Mouse (Mus musculus) stomach, embryonic 14.5 days (tissue): ENCODE results near the gene Gna13. TPM values are rescaled to one million over a fixed set of nuclear protein-coding genes. Genes with fewer than 3 reads are reported as not detected.
"Not testable (repeated sequence)": the region's sequence is repeated elsewhere in the genome, so short reads cannot be mapped to it uniquely, and the experiment has no call there.

ENCODE experiments used
- ATAC-seq: fragments of 200-750 bp; cut with Nextera tagmentation; 2 replicates; pipeline ENCODE4 v1.8.0; 2017; ENCODE audit warnings: low read depth, moderate TSS enrichment; ENCODE audit not compliant: insufficient number of reproducible peaks, insufficient read depth, low FRiP score
- H3K27ac ChIP-seq: fragments of 300-500 bp; sonication (generic); 2 replicates; pipeline ENCODE4 v1.5.1; 2014; ENCODE audit warnings: mild to moderate bottlenecking, low read length, moderate library complexity, mixed read lengths
- H3K27me3 ChIP-seq: fragments of 300-500 bp; sonication (generic); 2 replicates; pipeline ENCODE4 v1.6.1; 2014; ENCODE audit warnings: low read length, control low read depth, mixed read lengths; ENCODE audit not compliant: control insufficient read depth, insufficient read depth
- H3K36me3 ChIP-seq: fragments of 300-500 bp; sonication (generic); 2 replicates; pipeline ENCODE4 v1.6.1; 2014; ENCODE audit warnings: mild to moderate bottlenecking, control low read depth, low read length, moderate library complexity, mixed read lengths; ENCODE audit not compliant: control insufficient read depth, insufficient read depth
- H3K4me1 ChIP-seq: fragments of 300-500 bp; sonication (generic); 2 replicates; pipeline ENCODE4 v1.6.1; 2014; ENCODE audit warnings: low read length, control low read depth, mixed read lengths; ENCODE audit not compliant: control insufficient read depth, insufficient read depth
- H3K4me2 ChIP-seq: fragments of 300-500 bp; sonication (generic); replicated peaks from 2 replicates; pipeline ENCODE4 v1.6.1; 2014; ENCODE audit warnings: low read depth, low read length, control low read depth
- H3K4me3 ChIP-seq: fragments of 300-500 bp; sonication (generic); 2 replicates; pipeline ENCODE4 v1.5.1; 2014; ENCODE audit warnings: low read depth, low read length, control low read depth
- H3K9ac ChIP-seq: fragments of 300-500 bp; sonication (generic); replicated peaks from 2 replicates; pipeline ENCODE4 v1.6.1; 2014; ENCODE audit warnings: low read depth, mild to moderate bottlenecking, control low read depth, low read length, moderate library complexity, mixed read lengths
- H3K9me3 ChIP-seq: fragments of 300-500 bp; sonication (generic); 2 replicates; pipeline ENCODE4 v1.6.1; 2016; ENCODE audit warnings: low read depth, low read length, control low read depth; ENCODE audit not compliant: control insufficient read depth
- WGBS: fragments of 180-500 bp; shearing (Covaris S2); extraction: QIAGEN DNeasy Blood & Tissue Kit; methylation state at CpG from one replicate; pipeline ENCODE4 v1.1.7; 2014; 5-methylcytosine and 5-hydroxymethylcytosine counted together
- polyA plus RNA-seq: library from polyadenylated mRNA; unstranded; fragments of >200 nt; fragmentation: Nextera tagmentation; extraction: Ambion mirVana; gene quantifications from 2 replicates; pipeline ENCODE4 v1.2.1, GENCODE M21; 2014

Gene Gna13
- polyA plus RNA-seq, 1 experiment from 2014 or later = 34.0 TPM

GRCm38 (mm10) chr11:109342666-109343065, 20.0 kb upstream of the Gna13 start:
- WGBS = 96% methylated on average over 3 of the region's 4 CpGs
- H3K27me3 ChIP-seq, ATAC-seq: not testable (repeated sequence)

GRCm38 (mm10) chr11:109343558-109343957, 19.1 kb upstream of the Gna13 start:
- Histone ChIP-seq H3K36me3 (no peaks in the 10 kb centered on the region), H3K4me2 (no peak overlapping the region), H3K4me1 (peaks cover 23% of the 10 kb centered on the region), H3K9ac (no peak overlapping the region), H3K4me3 (no peak overlapping the region), H3K27ac (peak overlapping the region; percentile 11; the same call in 1 of the 2 replicates), H3K9me3 (no peaks in the 10 kb centered on the region), H3K27me3 (no peaks in the 10 kb centered on the region)
- WGBS = 45% methylated on average over 7 of the region's 7 CpGs
- ATAC-seq = no peak

More at GRCm38 (mm10) chr11:109342666-109343065, 20.0 kb upstream of the Gna13 start:
- peaks cover 14% of the 10 kb centered on the region for H3K4me1 ChIP-seq
- H3K9ac ChIP-seq, H3K36me3 ChIP-seq, H3K9me3 ChIP-seq, H3K4me2 ChIP-seq, H3K27ac ChIP-seq, H3K4me3 ChIP-seq: not testable (repeated sequence)

DNA sequence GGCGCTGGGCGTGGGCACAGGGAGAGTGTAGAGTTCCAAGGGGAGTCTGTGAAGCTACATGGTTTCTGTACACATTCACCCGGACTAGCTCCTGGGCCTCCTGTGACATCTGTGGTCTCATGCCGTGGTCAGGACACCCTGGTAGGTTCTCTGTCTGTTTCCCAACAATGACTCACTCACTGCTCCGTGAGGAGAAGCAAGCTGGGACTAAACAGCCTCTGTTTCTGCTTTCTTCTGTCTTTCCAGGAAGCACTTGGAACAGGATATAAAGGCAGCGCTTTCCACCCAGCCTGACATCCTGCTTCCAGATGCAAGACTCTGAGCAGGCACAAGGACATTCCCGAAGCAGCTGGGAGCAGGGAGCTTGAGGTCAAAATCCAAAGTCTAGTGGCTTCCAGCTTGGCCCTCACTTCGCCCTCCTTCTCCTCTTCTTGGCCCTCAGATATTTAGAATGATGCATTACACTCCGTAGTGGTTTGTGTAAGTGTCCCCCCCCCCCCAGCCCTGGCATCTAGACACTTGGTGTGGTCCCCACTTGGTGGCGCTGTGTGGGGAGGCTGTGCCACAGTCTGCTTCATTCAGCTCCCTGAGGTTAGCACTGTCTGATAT, 18.5 kb upstream of the Gna13 start:
- no peaks in the 10 kb centered on the region for H3K36me3 ChIP-seq
- peak overlapping the region; percentile 11; the same call in 1 of the 2 replicates for H3K27ac ChIP-seq
- 36% methylated on average over 10 of the region's 10 CpGs for WGBS
- no peak for ATAC-seq
- H3K4me2 ChIP-seq = no peak overlapping the region
- no peaks in the 10 kb centered on the region for H3K27me3 ChIP-seq
- no peak overlapping the region for H3K9ac ChIP-seq
- no peak overlapping the region for H3K4me3 ChIP-seq
- no peaks in the 10 kb centered on the region for H3K9me3 ChIP-seq
- peaks cover 23% of the 10 kb centered on the region for H3K4me1 ChIP-seq

DNA sequence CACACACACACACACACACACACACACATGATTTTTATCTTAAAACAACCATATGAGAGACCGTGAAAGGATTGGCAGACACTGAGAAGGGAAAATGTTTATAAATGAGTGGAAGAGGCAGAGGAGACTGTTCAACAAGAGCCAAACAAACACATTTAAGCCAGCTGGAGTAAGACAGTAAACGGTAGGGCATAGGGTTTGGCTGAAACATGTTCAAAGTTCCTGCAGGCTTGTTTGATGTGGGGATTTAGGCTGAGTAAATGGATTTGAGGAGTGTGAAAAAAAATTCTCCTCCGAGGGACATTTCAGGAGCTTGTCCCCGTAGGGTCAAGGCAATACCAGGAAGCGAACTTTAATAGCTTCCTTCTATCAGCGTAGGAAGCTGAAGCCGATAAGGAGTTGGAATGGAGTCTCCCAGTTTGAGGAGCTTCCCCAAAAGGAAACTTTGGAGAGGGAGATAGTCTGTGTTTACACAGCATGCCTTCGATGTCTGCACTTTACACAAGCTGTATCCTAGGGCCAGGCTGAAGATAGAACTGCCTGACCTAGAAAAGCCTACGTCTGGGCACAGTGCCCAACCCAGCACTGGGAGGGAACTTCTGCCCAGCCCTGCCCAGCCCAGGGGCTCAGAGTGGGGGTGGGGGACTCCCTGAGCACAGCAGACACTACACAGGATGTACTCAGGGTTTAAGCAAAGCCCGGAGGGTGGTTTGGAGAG, 15.2 kb upstream of the Gna13 start:
- peaks cover 26% of the 10 kb centered on the region for H3K4me1 ChIP-seq
- no peak overlapping the region for H3K9ac ChIP-seq
- no peak overlapping the region for H3K4me3 ChIP-seq
- H3K4me2 ChIP-seq = peak overlapping the region; percentile 19; the same call in 1 of the 2 replicates
- 15% methylated on average over 10 of the region's 10 CpGs for WGBS
- H3K36me3 ChIP-seq = no peaks in the 10 kb centered on the region
- peak; percentile 74; the same call in 1 of the 2 replicates for ATAC-seq
- peak overlapping the region; percentile 62; the same call in 1 of the 2 replicates for H3K27ac ChIP-seq
- no peaks in the 10 kb centered on the region for H3K9me3 ChIP-seq
- no peaks in the 10 kb centered on the region for H3K27me3 ChIP-seq

- WGBS = 80% methylated on average over 12 of the region's 12 CpGs
- peak overlapping the region; percentile 62; the same call in 1 of the 2 replicates for H3K27ac ChIP-seq
Observed at GRCm38 (mm10) chr11:109348408-109348807, 14.2 kb upstream of the Gna13 start.

GRCm38 (mm10) chr11:109349652-109350316, 12.8 kb upstream of the Gna13 start:
- Histone ChIP-seq H3K4me1 (peaks cover 37% of the 10 kb centered on the region), H3K27ac (peak overlapping the region; percentile 77), H3K4me3 (no peak overlapping the region), H3K36me3 (no peaks in the 10 kb centered on the region), H3K4me2 (no peak overlapping the region), H3K9me3 (no peaks in the 10 kb centered on the region), H3K9ac (no peak overlapping the region), H3K27me3 (no peaks in the 10 kb centered on the region)
- 55% methylated on average over 5 of the region's 5 CpGs for WGBS
- ATAC-seq = peak; percentile 65

More at GRCm38 (mm10) chr11:109348408-109348807, 14.2 kb upstream of the Gna13 start:
- Histone ChIP-seq H3K4me1 (peaks cover 29% of the 10 kb centered on the region), H3K4me2 (no peak overlapping the region), H3K36me3 (no peaks in the 10 kb centered on the region), H3K27me3 (no peaks in the 10 kb centered on the region), H3K9me3 (no peaks in the 10 kb centered on the region), H3K4me3 (no peak overlapping the region), H3K9ac (no peak overlapping the region)
- no peak for ATAC-seq

GRCm38 (mm10) chr11:109350317-109350714, 12.3 kb upstream of the Gna13 start:
- Histone ChIP-seq H3K4me2 (no peak overlapping the region), H3K36me3 (no peaks in the 10 kb centered on the region), H3K4me1 (peaks cover 37% of the 10 kb centered on the region), H3K27me3 (no peaks in the 10 kb centered on the region), H3K9me3 (no peaks in the 10 kb centered on the region), H3K27ac (peak overlapping the region; percentile 77; the same call in 1 of the 2 replicates), H3K4me3 (no peak overlapping the region), H3K9ac (no peak overlapping the region)
- 84% methylated on average over 7 of the region's 7 CpGs for WGBS
- ATAC-seq = no peak

GRCm38 (mm10) chr11:109351489-109351888, 11.1 kb upstream of the Gna13 start:
- ATAC-seq = no peak
- Histone ChIP-seq H3K27me3 (no peaks in the 10 kb centered on the region), H3K4me3 (no peak overlapping the region), H3K9me3 (no peaks in the 10 kb centered on the region), H3K27ac (no peak overlapping the region), H3K9ac (no peak overlapping the region), H3K36me3 (no peaks in the 10 kb centered on the region), H3K4me2 (no peak overlapping the region), H3K4me1 (peaks cover 39% of the 10 kb centered on the region)
- 69% methylated on average over 4 of the region's 4 CpGs for WGBS
